Mouse (Mus musculus): Measurements from ENCODE around the gene Ackr3.
A peak's percentile ranks its signal among the peaks of the same experiment; 100 is the strongest.

The Ackr3 gene

DNA sequence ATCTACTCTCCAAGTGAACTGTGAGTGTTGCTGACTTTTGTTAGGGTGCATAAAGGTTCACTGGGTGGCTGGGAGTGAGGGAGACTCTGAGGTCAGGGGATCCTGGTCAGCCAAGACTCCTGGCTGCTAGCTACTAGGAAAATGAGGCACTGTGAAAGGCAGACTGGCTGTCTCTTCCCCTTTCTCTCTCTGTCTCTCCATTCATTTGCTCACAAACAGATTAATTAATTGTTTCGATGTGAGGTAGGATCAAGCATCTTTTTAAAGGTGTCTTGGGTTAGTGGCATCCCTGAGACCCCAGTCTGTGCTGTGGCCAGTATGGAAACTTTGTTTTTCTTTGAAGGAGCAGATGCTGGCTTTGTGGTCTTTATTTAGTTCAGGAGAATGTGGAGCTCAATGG lies 1.0 kb downstream of the Ackr3 start:
- DNase-seq (ENCODE audit: low spot score): no peak

DNA sequence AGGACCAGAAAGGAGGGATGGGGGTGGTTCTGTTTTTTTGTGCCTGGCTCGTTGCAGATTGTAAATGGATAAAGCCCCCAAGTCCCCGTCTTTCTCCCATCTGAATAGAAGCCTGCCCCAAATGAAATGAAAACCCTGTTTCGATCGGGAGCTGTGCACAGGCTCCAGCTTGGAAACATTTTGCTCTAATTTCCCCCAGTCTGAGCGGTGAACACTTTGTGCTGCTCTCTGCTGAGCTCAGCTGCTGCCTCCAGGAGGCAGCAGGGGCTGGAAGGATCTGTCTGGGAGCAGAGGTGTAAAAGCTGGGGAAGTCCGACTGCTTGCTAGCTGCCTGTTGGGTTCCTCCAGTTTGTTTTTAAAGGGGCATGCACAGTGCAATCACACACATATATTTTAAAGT lies 1.4 kb downstream of the Ackr3 start:
- peak; percentile 41 for DNase-seq (ENCODE audit: low spot score)

DNA sequence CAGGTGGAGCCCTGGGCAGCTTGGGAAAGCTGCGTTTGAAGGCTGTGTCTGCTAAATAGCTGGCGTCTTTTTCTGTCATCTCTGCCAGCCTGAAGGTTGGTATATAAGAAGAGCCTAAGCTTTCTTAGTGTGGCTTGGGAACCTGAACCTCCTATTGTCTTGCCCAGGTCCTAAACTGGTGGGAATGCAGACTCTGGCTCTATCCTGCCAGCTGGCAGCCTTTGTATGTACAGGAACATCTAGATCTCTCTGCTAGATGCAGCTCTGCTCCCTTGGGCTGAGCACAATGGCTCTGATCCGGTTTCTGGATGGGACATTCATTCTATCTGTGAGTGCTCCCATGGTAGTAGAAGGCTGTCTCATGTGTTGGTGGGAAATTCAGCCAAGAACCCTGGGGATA lies 2.9 kb downstream of the Ackr3 start:
- peak; percentile 23 for DNase-seq (ENCODE audit: low spot score)

DNA sequence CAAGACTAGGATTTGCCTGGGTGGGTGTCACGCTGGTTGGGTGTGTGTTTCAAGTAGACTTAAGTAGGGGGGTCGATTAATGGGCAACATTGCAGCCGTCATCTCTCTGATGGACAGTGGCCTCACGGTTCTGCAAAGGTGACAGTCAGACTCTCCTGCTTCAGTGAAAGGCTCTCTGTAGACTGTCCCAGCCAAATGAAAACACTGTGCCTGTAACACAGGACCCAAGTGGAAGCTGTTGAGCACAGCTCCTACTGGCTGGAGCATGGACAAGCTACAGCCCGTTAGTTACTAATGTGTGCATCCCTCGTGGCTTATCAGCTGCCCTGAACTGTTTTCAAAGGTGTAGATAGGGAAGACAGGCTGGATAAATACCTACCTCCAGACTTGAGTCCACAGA lies 3.5 kb downstream of the Ackr3 start:
- no peak for DNase-seq (ENCODE audit: low spot score)

DNA sequence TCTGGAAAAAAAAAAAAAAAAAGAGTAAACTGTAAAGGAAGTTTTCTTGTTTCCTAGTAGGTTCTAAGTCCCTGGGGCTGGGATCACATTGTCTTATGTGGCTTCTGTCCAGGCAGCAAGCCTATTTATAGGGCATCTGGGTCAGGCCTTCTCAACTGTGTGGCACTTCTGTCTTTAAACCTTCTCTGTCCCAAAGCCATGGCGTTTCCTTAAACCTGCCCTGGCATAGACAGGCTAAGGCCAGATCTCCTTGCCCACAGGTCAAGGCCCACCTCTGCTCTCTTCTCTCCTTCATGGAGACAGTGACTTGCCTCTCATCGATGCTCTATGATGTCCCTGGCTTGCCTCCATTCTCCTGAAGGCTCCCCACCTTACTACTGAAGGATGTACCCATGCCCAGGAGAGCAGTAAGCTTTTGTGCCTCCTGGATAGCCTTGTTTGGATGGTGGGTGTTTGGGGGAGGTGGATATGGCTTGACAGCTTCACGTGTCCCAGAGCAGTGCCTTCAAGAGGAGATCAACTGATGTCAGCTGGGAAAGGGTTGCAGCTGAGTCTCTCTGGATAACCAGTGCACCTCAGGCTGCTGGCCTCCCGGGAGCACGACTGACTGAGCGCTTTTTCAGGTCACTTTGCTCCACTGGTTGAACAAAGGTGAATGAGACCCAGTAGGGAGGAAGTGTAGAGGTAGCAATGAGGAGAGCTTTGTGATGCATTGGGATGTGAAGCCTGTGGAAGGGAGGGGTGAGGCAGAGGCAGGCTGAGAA lies 4.1 kb downstream of the Ackr3 start:
- no peak for DNase-seq (ENCODE audit: low spot score)

DNA sequence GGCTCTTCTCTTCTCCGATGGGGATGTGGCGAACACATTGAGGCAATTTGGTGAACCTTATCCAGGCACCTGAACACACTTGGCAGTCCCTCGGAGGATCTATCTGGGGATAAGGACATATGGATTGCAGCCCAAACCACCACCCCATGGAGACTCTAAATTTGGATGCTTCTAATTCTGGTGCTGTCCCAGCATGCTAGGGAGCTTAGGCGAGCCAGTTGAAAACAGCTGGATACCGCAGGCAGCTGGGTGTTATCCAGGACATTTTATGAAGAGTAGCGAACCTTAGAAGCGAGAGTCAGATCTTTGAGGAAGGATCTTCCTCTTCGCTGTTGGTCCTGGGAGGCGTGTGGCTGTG lies 4.7 kb downstream of the Ackr3 start:
- DNase-seq (ENCODE audit: low spot score): no peak

DNA sequence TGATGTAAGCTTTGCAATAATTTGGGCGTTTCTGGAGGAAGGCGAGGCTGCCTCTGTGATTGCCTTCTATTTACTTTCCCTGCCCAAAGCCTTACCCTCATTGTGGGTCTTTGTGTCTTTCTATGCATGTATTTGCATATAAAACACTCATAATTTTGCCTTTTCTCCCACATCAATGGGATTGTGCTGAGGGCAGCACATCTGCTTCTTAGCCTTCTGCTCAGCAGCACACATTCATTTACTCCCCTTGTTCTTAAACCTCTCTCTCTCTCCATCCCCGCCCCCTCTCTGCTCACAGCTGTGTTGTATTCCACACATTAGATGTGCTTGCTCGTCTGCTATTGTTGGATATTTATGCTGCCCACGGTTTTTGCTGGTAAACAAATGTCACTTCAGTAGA lies 5.3 kb downstream of the Ackr3 start:
- no peak for DNase-seq (ENCODE audit: low spot score)

DNA sequence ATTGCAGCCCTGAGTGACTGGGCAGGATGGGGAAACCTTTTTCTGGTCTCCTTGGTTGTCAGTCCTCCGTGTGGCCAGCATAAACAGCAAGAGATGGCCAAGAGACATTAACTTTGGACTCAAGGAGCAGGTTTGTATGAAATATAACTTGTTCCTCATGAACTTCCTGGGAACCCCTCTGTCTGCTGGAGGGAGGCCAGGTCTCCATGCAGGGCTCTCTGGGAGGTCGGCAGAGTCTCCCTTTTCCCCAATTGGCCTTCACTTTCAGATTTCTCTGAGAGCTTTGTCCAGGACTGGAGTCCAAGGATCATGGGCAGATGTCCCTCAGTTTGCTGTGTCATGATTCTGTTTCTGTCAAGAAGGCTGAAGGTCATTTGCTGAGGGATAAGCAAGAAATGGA lies 6.0 kb downstream of the Ackr3 start:
- DNase-seq (ENCODE audit: low spot score): no peak

DNA sequence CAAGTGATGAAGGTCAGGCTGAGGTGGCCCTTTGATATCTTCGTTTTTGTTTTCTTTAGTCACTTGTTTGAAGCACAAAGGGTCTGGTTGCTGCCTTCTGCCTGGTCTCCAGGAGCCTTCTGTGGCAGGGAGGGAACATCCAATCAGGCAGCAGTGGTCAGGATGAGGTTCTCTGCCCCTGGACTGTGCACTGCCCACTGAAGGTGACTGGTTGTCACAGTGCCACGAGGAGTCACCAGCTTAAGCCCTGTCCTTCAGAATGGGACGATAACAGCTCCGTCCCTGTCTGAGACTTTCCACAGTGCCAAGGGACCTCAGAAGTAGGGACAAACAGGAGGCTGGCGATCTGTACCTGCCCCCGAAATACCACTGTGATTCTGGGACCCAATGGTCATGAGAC lies 6.6 kb downstream of the Ackr3 start:
- no peak for DNase-seq (ENCODE audit: low spot score)

DNA sequence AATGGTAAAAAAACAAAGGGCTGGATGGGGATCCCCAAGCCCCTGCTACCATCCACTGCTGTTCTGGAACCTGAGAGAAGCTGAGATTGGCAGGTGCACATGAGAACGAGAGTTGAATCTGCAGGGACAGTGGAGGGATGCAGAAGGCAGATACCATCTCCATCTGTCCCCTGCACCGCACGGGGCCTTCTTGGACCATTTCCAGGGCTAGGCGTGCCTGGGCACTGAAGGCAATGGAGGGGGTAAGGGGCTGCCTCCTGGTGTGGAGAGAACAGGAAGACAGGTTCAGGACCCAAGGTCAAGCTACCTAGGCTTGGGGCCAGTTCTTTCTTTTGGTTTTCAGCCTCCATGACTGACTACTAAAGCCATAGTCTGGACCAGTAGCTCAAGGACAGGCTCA lies 7.0 kb downstream of the Ackr3 start:
- DNase-seq (ENCODE audit: low spot score): no peak

DNA sequence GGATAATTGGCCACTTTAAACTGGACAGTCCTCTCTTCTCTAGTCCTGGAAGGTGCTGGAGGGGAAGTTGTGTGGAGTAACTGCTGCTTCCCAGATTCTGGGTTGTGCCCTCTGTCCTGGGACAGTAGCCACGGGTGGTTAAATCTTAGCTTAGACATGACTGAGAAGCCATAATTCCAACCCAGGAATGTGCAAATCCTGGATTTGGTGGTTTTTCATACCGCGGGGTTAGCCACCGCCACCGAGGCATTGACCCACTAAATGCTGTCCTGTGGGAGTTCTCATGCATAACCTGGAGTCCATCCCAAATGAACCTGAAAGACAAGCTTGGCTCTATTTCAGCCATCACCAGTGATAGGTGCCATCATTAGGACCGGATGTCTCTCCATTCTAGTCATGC lies 8.6 kb downstream of the Ackr3 start:
- DNase-seq (ENCODE audit: low spot score): no peak

DNA sequence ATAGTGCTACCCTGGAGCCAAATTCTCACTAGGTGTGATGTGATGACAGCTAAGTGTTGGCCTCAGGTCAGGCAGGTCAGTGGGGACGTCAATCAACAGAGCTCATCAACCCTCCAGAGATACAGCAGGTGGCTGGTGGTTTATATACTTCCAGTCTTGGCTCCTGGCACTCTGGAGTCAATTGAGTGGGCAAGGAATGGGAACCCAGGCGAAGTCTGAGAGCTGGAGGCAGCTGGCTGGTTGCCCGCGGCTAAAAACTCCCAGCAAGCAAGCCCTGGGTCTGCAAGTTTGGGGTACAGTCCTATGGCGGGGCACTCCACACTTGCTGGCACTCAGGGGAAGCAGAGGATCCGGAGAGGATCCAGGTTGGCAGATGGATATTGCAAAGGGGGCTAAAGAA lies 9.1 kb downstream of the Ackr3 start:
- no peak for DNase-seq (ENCODE audit: low spot score)

DNA sequence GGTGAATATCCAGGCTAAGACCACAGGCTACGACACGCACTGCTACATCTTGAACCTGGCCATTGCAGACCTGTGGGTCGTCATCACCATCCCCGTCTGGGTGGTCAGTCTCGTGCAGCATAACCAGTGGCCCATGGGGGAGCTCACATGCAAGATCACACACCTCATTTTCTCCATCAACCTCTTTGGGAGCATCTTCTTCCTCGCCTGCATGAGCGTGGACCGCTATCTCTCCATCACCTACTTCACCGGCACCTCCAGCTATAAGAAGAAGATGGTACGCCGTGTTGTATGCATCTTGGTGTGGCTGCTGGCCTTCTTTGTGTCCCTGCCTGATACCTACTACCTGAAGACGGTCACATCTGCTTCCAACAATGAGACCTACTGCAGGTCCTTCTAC lies 10.2 kb downstream of the Ackr3 start:
- no peak for DNase-seq (ENCODE audit: low spot score)

DNA sequence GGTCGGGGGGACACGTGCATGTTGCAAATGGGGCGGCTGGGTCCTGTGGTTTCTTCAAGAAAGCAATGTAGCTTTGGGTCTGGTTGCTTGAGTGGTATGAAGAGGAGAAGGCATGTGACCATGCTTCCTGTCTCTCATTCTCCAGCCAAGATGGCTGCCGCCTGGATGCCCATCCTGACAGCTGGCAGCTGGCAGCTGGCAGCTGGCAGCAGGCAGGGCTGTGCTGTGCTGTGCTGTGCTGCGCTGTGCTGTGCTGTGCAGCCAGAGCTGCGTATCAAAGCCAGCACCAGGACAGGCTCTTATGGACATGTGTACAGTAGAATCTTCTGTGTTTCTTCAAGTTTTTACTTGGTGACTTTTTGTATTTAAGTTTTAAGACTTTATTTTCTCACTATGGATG lies 11.1 kb downstream of the Ackr3 start:
- no peak for DNase-seq (ENCODE audit: low spot score)

DNA sequence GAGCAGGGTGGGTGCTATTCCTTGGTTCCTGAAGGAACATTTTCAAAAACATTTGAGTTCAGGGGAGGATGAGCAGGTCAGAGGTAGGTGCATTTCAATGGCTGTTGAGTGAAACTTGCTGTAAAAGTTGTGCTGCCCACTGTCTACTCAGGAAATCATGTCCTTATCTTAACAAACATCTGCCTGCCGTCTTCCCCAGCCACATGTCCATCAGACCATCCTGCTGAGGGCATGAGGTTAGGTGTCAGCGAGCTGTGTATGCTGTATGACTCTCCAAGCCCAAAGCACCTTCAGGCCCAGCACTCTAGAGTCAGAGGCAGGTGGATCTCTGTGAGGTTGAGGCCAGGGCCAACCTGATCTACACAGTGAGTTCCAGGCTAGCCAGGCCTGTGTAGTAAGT lies 12.1 kb downstream of the Ackr3 start:
- DNase-seq (ENCODE audit: low spot score): no peak

DNA sequence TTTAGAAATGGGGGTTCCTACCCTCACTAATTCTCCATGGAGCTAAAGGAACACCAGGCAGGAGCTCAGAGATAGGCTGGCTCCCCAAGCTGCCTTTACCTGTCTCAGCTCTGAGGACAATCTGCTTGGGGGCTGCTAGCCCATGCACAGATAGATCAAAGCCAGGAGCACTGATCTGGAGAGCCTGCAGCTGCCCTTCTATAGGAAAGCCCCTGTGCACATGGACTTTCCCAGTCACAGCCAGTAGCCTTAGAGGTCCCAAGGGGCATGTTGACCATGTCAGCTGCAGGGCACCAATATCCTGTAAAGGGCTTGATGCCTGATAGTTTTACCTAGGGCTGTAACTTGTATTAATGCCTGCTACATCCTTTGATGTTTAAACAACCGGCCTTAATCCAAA lies 12.6 kb downstream of the Ackr3 start:
- DNase-seq (ENCODE audit: low spot score): no peak

DNA sequence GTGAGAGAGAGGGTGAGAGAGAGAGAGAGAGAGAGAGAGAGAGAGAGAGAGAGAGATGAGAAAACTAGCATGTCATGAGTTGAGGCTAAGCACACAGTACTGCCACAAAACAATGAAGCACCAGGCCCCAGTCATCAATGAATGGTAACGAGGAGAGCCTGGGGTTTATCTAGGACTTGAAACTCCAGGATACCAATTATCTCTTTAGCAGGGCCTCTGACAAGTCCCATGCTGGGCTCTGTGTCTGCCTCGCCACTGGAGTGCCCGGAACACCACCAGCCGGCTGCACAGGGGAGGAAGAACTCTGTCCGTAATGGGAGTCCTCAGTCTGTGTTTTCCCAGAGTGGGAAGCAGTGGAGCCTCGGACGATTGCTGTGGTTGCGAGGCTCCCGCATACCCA lies 16.5 kb downstream of the Ackr3 start:
- no peak for DNase-seq (ENCODE audit: low spot score)

DNA sequence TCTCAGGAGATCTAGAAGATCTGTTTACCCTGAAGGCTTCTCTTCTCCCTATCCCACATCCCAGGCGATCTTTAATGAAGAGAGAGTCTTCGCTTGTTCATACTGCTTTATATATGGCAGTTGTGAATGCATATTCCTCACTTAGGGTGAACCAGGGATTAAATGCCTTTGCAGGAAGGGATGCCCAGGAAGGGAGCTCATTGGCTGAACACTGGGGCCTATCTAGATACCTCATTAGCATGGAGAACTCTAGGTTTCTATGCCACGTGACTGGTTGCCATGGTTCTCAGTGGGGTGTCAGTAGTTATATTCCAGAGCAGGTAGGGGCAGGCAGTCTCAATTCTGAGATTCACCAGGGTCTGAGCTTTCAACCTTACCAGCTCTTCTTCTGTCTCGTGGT lies 17.1 kb downstream of the Ackr3 start:
- DNase-seq (ENCODE audit: low spot score): no peak

DNA sequence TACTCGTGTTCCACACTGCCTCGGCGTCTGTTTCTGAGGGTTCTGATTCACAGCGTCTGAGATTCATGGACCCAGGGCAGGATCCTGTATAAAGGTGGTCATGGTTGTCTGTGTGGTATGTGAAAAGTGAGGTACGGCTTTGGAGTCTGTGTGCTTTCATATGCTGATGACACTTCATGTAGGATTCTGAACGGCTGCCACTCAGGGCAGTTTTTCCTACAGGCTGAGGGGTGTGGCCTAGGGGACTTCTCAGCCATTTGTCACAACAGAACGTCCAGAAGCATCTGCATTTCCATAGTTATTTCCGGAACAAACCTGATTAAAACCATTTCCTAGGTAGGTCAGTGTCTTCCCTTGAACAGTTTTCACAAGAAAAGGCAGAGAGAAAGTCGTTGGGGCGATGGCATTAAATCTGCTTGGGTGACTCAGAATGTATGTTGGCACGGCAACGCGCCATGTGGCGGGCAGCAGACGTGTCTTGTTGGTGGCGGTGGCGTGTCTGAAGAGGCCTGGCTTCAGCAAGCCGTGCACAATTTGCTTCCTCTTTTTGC lies 18.1 kb downstream of the Ackr3 start:
- no peak for DNase-seq (ENCODE audit: low spot score)

DNA sequence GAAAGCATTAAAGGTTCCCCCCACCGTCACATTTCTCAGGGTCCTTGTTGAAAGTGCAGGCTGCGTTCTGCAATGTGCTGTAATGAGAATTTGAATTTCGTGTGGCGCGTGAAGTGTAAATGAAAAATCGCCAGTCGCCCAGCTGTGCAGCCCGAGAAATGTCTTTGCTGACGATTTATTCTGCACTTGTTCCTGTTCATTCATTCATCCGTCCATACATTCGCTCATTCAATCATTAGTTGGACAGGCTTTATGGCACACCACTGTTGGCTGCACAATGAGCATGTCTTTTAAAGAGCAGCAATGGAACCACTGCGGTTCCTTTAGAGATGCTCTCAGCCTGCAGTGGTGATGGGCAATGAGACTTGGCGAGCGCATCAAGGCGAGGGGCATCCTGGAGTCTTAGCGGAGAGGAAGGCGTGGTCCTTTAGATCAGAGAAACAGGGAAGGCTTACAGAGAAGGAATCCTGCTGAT lies 18.7 kb downstream of the Ackr3 start:
- no peak for DNase-seq (ENCODE audit: low spot score)

DNA sequence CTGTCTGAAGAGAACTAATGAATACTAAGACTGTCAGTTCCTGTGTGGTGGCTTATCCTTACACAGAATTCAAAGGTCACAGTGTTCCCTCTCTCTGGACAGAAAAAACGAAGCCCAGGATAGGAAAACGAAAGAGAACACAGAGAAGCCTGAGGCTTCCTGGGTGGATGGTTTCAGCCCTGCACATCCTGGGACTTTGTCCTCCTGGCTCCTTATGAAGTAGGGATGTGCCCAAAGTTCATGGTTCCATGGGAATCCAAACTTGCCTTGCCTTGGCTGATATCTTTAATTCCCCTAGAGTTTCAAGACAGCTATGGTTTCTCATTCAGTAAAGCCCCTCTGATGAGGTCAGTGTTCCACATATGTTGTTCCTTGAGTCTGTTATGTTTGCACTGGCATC lies 19.2 kb downstream of the Ackr3 start:
- DNase-seq (ENCODE audit: low spot score): no peak

DNA sequence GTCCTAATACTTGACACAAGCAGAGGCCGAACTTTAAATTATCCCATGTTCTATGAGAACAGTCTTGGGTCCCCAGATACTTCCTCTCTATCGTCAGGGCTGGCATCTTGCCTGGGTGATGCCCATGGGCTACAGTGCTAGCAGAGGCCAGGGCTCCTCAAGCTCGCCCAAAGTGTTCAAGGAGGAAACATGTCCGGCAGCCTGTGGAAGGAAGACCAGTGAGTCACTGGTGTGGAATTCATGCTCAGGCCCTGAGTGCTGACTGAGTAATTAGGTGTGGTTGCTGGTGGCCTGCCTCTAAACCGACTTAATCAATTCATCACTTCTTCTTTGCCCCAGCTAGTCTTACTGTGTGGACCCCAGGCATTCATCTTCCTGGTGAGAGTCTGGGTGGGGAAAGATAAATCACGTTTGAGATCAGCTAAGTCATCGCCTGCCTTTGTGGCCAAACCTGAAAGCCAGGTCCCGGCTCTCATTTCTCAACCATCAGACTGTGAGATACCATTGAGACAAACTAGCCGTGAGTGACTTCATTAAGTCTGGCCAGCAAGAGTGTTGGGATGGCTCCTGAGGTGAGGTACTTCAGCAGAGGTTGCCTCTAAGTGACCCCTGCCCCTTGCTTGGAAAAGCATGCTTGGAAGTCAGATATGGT lies 21.9 kb downstream of the Ackr3 start:
- peak; percentile 52 for DNase-seq (ENCODE audit: low spot score)

DNA sequence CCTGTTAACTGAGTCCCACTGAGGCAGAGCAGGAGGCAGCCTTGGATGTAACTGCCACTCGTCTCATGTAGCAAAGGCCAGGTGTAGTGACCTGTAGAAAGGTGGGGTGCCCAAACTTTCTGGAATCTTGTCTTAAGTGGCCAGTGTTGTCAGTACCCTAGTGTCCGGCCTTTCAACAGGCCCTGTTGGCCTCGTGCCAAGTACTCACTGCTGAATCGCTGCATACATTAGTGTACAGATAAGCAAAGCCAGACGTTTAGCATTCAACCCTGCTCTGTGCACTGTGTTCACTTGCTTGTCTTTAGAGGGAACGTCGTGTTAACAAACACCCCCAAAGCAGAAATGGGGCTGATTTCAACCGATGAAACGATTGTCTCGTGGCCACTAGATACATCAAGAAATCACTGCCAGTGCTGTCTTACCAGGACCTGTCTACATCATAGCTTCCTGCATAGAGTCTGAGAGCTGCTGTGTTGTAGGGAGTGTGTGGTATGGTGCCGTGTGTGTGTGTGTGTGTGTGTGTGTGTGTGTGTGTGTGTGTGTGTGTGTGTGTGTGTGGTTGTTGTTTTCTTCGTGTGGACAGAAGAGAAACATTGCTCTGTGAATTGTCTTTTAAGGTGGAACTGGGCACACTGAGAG lies 24.0 kb downstream of the Ackr3 start:
- no peak for DNase-seq (ENCODE audit: low spot score)
